Mouse (Mus musculus) c-Kit-positive CD71-positive TER-119-positive erythroid progenitor cells, embryonic 14.5 days (primary cell): ENCODE data around the gene Pafah2.
A peak's percentile ranks its signal among the peaks of the same experiment; 100 is the strongest.

ENCODE experiments used
- DNase-seq: peaks from one replicate; pipeline ENCODE4 v3.0.0-alpha.2; 2013; ENCODE audit warnings: low spot score

Gene Pafah2

DNA sequence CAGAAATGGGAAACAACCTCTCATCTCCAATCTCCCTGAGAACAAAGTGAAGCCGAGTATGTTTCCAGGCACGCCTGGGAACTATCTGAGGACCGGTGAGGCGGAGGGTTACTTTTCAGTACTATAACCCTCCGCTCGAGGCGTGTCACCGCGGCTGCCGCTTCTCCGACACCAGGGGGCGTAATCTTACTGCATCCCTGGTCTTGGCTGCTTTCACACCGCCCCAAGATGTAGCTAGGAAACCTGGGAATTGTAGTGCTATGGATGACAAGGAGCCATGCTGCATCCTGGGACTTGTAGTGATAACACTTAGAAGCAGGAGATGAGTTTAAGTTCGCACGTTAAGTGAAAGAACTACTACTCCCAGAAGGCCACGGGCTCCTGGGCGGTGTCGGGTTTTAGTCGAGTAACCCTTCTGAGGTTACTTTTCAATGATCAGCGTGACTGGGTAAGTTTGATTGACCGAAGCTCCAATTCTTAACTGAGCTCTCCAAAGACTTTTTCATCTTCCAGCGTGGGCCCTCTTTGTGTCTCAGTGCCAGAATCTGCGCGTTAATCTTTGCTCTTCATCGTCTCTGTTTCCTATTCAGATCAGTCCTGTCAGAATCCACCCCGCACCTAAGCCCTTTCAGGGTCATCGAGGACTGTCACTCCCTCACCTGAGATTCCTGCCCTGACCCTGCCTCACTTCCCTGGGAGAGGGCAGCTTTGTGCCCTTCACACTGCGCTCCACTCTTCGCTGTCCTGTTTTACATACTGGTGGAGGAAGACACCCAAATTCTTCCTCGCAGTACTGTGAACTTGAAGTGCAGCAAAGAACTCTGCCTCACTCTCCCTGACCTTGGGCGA, at the start of gene Pafah2:
Gene Pafah2, plus strand, starts transcription at position 344 of the 849 bp plus-strand sequence.
- DNase-seq = peak; percentile 85

- DNase-seq = no peak
Observed at GRCm38 (mm10) chr4:134348078-134348477, 48.0 kb upstream of the Pafah2 start.

DNA sequence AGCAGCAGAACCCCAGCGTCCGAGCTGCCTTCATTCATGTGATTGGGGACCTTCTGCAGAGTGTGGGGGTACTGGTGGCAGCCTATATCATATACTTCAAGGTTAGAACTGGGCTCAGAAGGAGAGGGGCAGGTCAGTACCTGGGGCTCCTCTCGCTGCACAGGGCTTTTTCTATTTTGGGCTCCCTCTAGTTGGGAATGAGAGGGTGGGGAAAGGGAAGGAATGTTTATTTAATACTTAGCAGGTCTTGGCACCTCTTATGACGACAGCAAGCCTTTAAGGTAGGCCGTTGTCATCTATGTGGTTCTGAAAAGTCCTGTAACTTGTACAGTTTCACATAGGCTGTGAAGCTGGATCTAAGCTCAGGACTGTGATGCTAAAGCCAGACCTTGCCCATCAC, 47.6 kb upstream of the Pafah2 start:
- no peak for DNase-seq

DNA sequence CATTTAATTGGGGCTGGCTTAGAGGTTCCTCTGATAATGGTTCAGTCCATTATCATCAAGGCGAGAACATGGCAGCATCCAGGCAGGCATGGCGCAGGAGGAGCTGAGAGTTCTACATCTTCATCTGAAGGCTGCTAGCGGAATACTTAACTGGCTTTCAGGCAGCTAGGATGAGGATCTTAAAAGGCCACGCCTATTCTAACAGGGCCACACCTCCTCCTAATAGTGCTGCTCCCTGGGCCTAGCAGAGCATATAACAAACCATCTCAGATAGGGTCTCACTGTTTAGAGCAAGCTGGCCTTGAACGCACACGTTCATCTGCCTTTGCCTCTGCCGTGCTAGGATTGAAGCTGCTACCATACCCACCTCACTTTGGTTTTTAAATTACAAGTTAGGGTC, 46.3 kb upstream of the Pafah2 start:
- DNase-seq = no peak

GRCm38 (mm10) chr4:134350641-134351040, 45.5 kb upstream of the Pafah2 start:
- no peak for DNase-seq

DNA sequence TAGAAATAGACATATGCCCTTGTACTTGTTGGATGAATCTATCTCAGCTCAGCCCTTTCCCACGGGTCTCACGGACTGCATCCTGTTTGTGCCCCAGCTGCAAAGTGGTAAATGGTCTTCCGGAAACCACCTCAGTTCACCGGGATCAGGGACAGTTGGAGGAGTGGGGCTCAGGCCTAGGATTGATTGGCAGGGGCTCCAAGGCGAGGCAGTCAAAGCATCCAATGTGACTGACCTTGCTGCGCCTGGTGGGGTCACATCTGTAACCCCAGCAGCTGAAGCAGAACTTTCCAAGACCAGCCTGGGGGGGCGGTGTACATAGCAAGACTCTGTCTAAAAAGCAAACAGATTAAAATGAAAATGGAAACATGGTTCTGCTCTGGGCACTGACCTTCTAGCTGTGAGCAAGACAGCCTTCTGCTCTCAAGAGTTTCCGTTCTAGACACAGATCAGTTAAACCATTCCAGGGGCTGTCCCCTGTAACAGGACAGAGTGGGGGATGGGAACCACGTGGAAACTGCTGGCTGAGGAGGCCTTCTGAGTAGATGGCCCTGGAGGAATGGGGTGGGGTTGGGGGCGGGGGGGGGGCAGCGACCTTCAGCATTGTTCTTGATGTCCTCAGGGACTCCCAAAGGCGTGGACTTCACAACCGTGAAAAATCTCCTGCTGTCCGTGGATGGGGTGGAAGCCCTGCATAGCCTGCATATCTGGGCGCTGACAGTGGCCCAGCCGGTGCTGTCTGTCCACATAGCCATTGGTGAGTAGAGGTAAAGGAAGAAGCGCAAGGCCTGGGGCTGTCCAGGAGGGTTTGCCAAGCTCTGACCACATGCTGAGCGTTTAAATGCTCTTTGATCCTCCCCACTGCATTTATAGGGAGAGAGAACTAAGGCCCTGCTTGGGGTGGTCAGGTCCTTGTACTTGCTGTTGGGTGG, 44.5 kb upstream of the Pafah2 start:
- DNase-seq = no peak

GRCm38 (mm10) chr4:134352261-134352707, 43.8 kb upstream of the Pafah2 start:
- DNase-seq = no peak

- no peak for DNase-seq
Observed at GRCm38 (mm10) chr4:134352929-134353328, 43.2 kb upstream of the Pafah2 start.

DNA sequence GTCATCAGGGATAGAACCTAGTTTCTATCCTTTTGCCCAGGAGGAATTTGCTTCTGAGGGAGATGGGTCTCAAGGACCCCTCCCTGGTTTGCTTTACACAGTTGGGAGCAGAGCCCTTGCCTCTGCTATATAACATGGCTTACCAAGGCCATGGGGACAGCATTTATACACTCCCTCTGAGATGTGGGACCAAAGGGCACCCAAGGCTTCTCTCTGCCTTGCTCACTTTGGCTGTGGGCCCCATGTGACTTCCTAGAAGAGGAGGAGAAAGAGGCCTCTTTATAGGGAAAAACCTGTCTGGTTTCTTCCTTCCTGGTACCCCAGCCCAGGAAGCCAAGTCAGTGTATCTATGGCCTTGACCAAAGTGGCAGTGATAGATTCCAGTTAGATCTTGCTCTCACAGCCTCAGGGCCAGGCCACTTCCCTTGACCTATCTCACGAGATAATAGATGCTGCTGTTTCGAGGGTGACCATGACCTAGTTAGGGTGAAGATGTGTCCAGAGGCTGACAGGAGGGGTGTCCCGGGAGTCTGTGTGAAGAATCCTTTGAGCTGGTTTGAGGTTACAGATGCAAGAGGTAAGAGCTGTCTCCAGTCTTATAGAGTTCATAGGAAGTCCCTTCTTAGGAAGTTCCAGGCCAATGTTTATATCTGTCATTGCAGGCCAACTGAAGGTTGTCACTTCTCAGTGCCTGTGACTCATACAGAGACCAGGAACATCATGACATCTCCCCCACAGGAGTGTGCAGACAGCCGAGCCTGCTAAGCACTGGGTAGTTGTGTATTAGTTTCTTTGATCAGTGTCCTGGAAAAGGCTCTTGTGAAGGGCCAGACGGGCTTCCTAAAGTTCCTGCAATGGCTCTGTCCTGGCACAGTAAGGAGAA, 42.4 kb upstream of the Pafah2 start:
- no peak for DNase-seq

DNA sequence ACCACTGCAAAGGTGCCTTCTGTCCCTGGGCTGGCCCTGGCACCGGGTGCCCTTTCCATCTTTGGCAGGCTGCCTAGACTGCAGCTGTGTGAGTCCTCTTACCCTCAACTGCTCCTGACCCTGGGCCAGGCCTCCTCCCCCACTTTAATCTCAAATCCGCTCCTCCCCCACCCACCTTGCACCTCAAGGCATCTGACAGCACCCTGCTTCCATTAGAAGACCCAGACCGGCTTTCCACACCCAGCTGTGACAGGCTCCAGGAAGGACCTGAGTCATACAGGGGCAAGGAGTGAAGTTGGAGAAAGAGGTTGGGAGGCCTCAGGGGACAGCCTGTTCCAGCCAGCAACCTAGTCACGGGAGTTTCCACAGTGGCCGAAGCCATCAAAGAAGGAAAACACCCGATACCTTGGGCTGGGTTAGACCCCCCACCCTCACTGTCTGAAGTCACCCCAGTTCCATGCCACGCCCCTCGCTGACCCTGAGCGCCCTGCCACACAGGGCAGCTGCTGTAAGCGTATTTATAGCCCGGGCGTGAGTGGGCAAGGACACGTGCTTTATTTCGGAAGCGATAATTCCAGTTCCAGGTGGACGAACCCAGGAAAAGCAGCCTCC, 40.2 kb upstream of the Pafah2 start:
- no peak for DNase-seq

- peak; percentile 37 for DNase-seq
Observed at GRCm38 (mm10) chr4:134356591-134357460, 39.3 kb upstream of the Pafah2 start.

DNA sequence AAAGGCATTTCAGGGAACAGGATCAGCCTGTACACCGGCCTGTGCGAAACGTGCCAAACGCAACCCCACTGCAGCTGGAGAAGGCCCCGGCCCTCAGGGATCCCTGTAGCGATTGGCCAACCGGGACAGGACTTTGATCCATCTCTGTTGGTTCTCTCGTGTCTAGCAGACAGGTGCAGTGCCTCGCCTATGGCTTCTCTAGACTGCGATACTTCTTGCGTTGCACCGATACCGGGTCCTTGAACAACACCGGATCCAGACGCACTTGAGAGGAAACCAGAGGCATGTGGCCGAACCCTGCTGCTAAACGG, 38.7 kb upstream of the Pafah2 start:
- no peak for DNase-seq

- DNase-seq = no peak
Observed at GRCm38 (mm10) chr4:134359649-134360048, 36.5 kb upstream of the Pafah2 start.

GRCm38 (mm10) chr4:134361215-134361614, 34.9 kb upstream of the Pafah2 start:
- no peak for DNase-seq

GRCm38 (mm10) chr4:134362124-134362523, 34.0 kb upstream of the Pafah2 start:
- DNase-seq = no peak

GRCm38 (mm10) chr4:134362586-134362985, 33.5 kb upstream of the Pafah2 start:
- DNase-seq = no peak

GRCm38 (mm10) chr4:134365280-134365679, 30.8 kb upstream of the Pafah2 start:
- DNase-seq = no peak

DNA sequence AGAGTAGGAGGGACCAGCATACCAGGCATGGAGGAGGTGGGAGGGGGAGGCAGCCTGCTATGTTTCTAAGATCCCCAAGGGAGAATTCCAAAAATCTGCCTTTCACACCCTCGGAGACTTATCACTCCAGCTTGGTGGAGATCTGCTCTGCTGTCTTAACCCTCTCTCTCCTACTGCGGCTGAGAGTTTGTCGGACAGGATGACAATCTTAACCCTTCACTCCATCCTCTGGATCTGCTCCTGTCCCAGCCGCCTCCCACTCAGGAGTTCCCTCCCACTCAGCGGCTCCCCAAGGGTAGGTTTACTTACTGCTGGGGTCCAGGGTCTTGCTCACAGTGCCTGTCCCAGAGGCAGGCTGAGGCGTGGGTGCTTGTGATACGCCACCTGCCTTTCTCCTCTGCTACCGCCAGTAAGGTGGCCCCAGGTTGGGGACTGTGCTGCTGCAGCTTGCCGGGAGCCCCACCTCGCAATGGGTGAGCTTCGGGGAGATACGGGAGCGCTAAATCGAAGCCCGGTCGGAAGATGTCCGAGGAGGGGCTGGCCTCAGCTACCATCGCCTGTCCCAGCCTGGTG, 25.4 kb upstream of the Pafah2 start:
- DNase-seq = no peak

DNA sequence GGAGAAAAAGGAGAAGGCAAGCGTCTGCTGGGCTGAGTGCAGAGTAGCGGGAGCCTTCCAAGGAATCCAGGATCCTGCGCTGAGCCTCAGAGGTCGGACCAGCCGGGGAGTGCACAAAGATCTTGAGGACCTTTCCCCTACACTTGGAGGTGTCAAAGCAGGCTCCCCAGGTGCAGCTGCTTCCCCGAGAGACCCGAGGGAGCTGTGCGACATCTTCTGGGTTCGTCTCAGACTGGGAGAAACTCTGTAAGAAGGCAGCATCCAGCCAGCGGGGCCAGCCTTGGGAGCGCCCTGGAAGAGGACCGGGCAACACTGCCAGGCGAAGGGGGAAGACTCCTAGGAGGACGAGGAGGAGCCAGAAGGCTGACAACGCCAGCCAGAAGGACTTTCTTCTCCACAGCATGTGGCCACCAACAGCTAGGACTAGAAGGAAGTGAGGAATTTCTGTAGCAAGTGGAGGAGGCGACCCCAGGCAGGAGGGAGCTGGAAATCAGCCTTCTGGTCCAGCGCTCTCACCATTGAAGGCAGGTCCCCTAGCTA, 24.7 kb upstream of the Pafah2 start:
- no peak for DNase-seq

DNA sequence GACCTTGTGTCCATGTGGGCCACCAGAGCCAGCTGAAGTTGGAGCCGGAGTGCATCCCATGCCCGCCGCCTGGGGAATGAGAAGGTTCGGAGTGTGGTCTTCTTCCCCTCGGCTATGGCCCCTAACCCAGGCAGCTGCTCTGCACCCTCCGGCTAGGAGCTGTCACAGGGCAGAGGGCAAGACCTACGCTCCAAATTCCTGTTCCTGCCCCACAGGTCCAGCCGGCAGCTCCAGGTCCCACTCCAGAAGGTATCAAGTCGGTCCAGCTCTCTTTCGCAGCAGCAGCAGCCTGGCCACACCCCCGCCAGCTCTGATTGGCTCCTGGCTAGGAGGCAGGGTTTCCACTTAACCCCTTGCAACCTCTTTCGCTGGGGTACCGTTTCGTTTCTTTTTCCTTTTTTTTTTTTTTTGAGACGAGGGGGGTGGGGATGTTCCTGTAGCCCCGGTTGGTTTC, 23.8 kb upstream of the Pafah2 start:
- DNase-seq = no peak
